13 mouse cellular contexts compared by ENCODE assay signal in genomic region chr6:105678778-105679177, GRCm38 (mm10). TPM values are rescaled to one million over a fixed set of nuclear protein-coding genes. Genes with fewer than 3 reads are reported as not detected.
DNase-seq lines count a peak whose midpoint lies in the region; ATAC-seq lines count a peak whose summit lies in the region.
"Had no signal": no experiment of that assay in that cellular context is flagged by ENCODE, and none has a peak within 500 bp of the region (broad histone marks: within the 10 kb centered on the region; RNA-seq: fewer than 3 reads in every experiment).

No protein-coding gene starts in this region.

- H3K27ac ChIP-seq in forebrain, embryonic 13.5 days: no peak overlapping the region
- H3K27ac ChIP-seq in forebrain, embryonic 10.5 days: no peak overlapping the region
- no peak overlapping the region for H3K27ac ChIP-seq in embryonic facial prominence, embryonic 13.5 days
- no peak overlapping the region for H3K27ac ChIP-seq in limb, embryonic 10.5 days
- no peak overlapping the region; the same call in 1 of the 2 replicates for H3K27ac ChIP-seq in neural tube, embryonic 14.5 days (ENCODE audit: low read depth, low read length)
- H3K27ac ChIP-seq: liver, embryonic 13.5 days had no signal

- 8% methylated on average over 5 of the region's 5 CpGs for WGBS in forebrain, embryonic 13.5 days
- 7% methylated on average over 5 of the region's 5 CpGs for WGBS in forebrain, embryonic 10.5 days
- WGBS in embryonic facial prominence, embryonic 13.5 days: 6% methylated on average over 5 of the region's 5 CpGs
- 8% methylated on average over 5 of the region's 5 CpGs for WGBS in limb, embryonic 10.5 days
- 7% methylated on average over 5 of the region's 5 CpGs for WGBS in neural tube, embryonic 14.5 days

- H3K4me2 ChIP-seq in forebrain, embryonic 13.5 days: peak overlapping the region; percentile 86
- H3K4me2 ChIP-seq in embryonic facial prominence, embryonic 13.5 days: peak overlapping the region; percentile 78
- H3K4me2 ChIP-seq in neural tube, embryonic 14.5 days (ENCODE audit: low read depth, low read length): peak overlapping the region; percentile 64
- H3K4me2 ChIP-seq: liver, embryonic 13.5 days had no signal

- H3K27me3 ChIP-seq in forebrain, embryonic 13.5 days: peaks cover 40% of the 10 kb centered on the region
- peaks cover 66% of the 10 kb centered on the region for H3K27me3 ChIP-seq in forebrain, embryonic 10.5 days (ENCODE audit: poor library complexity, severe bottlenecking)
- peaks cover 71% of the 10 kb centered on the region for H3K27me3 ChIP-seq in embryonic facial prominence, embryonic 13.5 days
- peaks cover 56% of the 10 kb centered on the region for H3K27me3 ChIP-seq in limb, embryonic 10.5 days (ENCODE audit: low read depth, poor library complexity, severe bottlenecking)
- peaks cover 8% of the 10 kb centered on the region; the same call in 1 of the 2 replicates for H3K27me3 ChIP-seq in neural tube, embryonic 14.5 days (ENCODE audit: control insufficient read depth, insufficient read depth, low read length)

- H3K9me3 ChIP-seq in forebrain, embryonic 13.5 days (replicated peaks): no peaks in the 10 kb centered on the region
- no peaks in the 10 kb centered on the region for H3K9me3 ChIP-seq in forebrain, embryonic 10.5 days
- no peaks in the 10 kb centered on the region for H3K9me3 ChIP-seq in embryonic facial prominence, embryonic 13.5 days
- no peaks in the 10 kb centered on the region for H3K9me3 ChIP-seq in limb, embryonic 10.5 days (replicated peaks)
- H3K9me3 ChIP-seq in neural tube, embryonic 14.5 days (ENCODE audit: control insufficient read depth, low read length): no peaks in the 10 kb centered on the region
- H3K9me3 ChIP-seq: liver, embryonic 13.5 days had no signal

- no peaks in the 10 kb centered on the region for H3K36me3 ChIP-seq in forebrain, embryonic 13.5 days (ENCODE audit: poor library complexity, severe bottlenecking)
- no peaks in the 10 kb centered on the region for H3K36me3 ChIP-seq in forebrain, embryonic 10.5 days (replicated peaks)
- no peaks in the 10 kb centered on the region for H3K36me3 ChIP-seq in embryonic facial prominence, embryonic 13.5 days
- no peaks in the 10 kb centered on the region for H3K36me3 ChIP-seq in limb, embryonic 10.5 days
- H3K36me3 ChIP-seq in neural tube, embryonic 14.5 days (ENCODE audit: control insufficient read depth, insufficient read depth, low read length): no peaks in the 10 kb centered on the region
- H3K36me3 ChIP-seq: liver, embryonic 13.5 days had no signal

- peak overlapping the region; percentile 47; the same call in 1 of the 2 replicates for H3K4me3 ChIP-seq in forebrain, embryonic 13.5 days
- H3K4me3 ChIP-seq in forebrain, embryonic 10.5 days: no peak overlapping the region
- peak overlapping the region; percentile 48 for H3K4me3 ChIP-seq in embryonic facial prominence, embryonic 13.5 days
- H3K4me3 ChIP-seq in limb, embryonic 10.5 days: peak overlapping the region; percentile 9; the same call in 1 of the 2 replicates
- peak overlapping the region; percentile 52 for H3K4me3 ChIP-seq in neural tube, embryonic 14.5 days (ENCODE audit: low read depth, low read length)
- H3K4me3 ChIP-seq: erythroblast, embryonic 14.5 days; liver, embryonic 13.5 days had no signal

- H3K9ac ChIP-seq in forebrain, embryonic 13.5 days: no peak overlapping the region
- 0 out of 2 replicates have a peak overlapping the region, but pooled peaks have one; percentile 32 for H3K9ac ChIP-seq in embryonic facial prominence, embryonic 13.5 days
- H3K9ac ChIP-seq in neural tube, embryonic 14.5 days (replicated peaks; ENCODE audit: low read depth, low read length): peak overlapping the region; percentile 61
- H3K9ac ChIP-seq: liver, embryonic 13.5 days had no signal

- no peak for DNase-seq in forebrain, embryonic 10.5 days (ENCODE audit: extremely low spot score, low spot score)
- DNase-seq in limb, embryonic 10.5 days (ENCODE audit: low spot score): no peak
- DNase-seq in kidney, postnatal 36 days: no peak
- DNase-seq in urinary bladder, adult 18-20 months (ENCODE audit: low spot score in 2 of 2): no peak
- no peak for DNase-seq in thymus, postnatal 4 days
- DNase-seq: heart, adult 18-20 months; liver, embryonic 13.5 days had no signal

- ATAC-seq in forebrain, embryonic 13.5 days: no peak
- ATAC-seq in embryonic facial prominence, embryonic 13.5 days (ENCODE audit: insufficient number of reproducible peaks, insufficient read depth, low FRiP score, low TSS enrichment, low read depth): no peak
- no peak for ATAC-seq in neural tube, embryonic 14.5 days (ENCODE audit: low read depth)
- ATAC-seq: Patski had no signal

- peaks cover 12% of the 10 kb centered on the region for H3K4me1 ChIP-seq in forebrain, embryonic 13.5 days
- peaks cover 26% of the 10 kb centered on the region for H3K4me1 ChIP-seq in forebrain, embryonic 10.5 days
- H3K4me1 ChIP-seq in embryonic facial prominence, embryonic 13.5 days: peaks cover 21% of the 10 kb centered on the region
- H3K4me1 ChIP-seq in limb, embryonic 10.5 days: peaks cover 24% of the 10 kb centered on the region
- H3K4me1 ChIP-seq in neural tube, embryonic 14.5 days (ENCODE audit: control insufficient read depth, insufficient read depth, low read length): 0 out of 2 replicates have a peak, but pooled peaks cover 2% of the 10 kb centered on the region
- H3K4me1 ChIP-seq: liver, embryonic 13.5 days had no signal

RNA-seq across cellular contexts. Expression of gene Cntn4, which starts 1.3 kb away (rescaled TPM):
- polyA plus RNA-seq in forebrain, embryonic 13.5 days (2015; fragmentation: Nextera tagmentation; extraction: Ambion mirVana): 3.0 and 4.4 TPM in 2 replicates
- polyA plus RNA-seq in forebrain, embryonic 10.5 days (2016; fragmentation: Nextera tagmentation; extraction: Ambion mirVana): 0.12 and 0.16 TPM in 2 replicates
- polyA plus RNA-seq in embryonic facial prominence, embryonic 13.5 days (2015; fragmentation: Nextera tagmentation; extraction: Ambion mirVana): 13.3 and 14.5 TPM in 2 replicates
- polyA plus RNA-seq in limb, embryonic 10.5 days (2016; fragmentation: Nextera tagmentation; extraction: Ambion mirVana): 0.40 and 0.81 TPM in 2 replicates
- polyA plus RNA-seq in neural tube, embryonic 14.5 days (2014; fragmentation: Nextera tagmentation; extraction: Ambion mirVana): 46.2 and 56.3 TPM in 2 replicates
- polyA plus RNA-seq: C2C12; erythroblast, embryonic 14.5 days had no signal
